Mouse (Mus musculus) heart, postnatal 14 days (tissue): ENCODE results near the gene Gm436. TPM values are rescaled to one million over a fixed set of nuclear protein-coding genes. Genes with fewer than 3 reads are reported as not detected.

Experiments used
- DNase-seq, 2 experiments: peaks; one replicate each; pipeline ENCODE4 v3.0.0; 2021 to 2022
- intact Hi-C: fragments of 180-260 bp; cut with DNase I; formaldehyde crosslinking; loops from one replicate; pipeline ENCODE4 v1.15.1; 2025
- long read RNA-seq, 2 experiments: library from polyadenylated mRNA; stranded (forward); transcript quantifications; one replicate each; pipeline ENCODE4 v2.0.0; 2021
- total RNA-seq, 2 experiments: library from RNA; stranded (reverse); gene quantifications; 2 replicates each; pipeline ENCODE4 v1.2.3; 2021

The Gm436 gene
- total RNA-seq = not detected
- long read RNA-seq, experiment 1 = 0 reads
- long read RNA-seq, experiment 2 = 0 reads

DNA sequence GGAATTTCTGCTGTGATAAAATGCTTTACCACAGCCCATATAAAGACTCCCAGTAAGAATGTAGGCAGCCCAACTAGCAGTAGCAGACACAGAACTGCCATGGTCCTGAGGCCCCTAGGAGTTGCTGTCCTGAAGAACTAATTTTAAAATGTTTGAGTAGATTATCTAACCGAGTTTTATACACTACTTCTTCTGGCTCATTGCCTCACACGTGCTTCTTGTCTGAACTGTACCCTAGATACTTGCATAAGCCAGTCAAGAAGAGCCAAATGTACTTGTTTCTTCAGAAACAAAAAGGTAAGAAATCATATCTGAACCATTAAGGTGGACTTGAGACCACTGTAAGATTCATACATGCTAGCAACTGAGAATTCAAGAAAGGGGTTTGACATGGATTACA, at the start of gene Gm436:
Gene Gm436, minus strand, starts transcription at position 101 of the 400 bp plus-strand sequence.
- DNase-seq = no peak
- intact Hi-C loops = no loop called here

DNA sequence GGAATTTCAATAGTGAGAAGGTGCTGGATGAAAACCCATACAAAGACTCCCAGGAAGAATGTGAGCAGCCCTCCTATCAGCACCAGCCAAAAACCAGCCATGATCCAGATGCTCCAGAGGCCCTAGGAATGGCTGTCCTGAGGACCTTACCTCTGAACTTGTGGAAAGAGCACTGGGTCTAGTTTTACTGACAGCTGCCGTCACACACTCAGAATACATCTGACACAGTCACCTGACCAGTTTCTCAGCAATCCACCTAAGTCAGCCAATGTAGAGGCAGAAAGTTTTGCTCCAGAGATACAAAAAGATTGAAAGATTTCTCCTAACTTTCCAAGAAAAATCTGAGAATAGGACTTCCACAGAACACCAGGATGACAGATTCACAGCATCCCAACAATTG, 35.1 kb upstream of the Gm436 start, which contains the start of gene Gm13178:
Gene Gm13178, minus strand, starts transcription at position 101 of the 400 bp plus-strand sequence.
- DNase-seq = no peak
- intact Hi-C loops = no loop called here

DNA sequence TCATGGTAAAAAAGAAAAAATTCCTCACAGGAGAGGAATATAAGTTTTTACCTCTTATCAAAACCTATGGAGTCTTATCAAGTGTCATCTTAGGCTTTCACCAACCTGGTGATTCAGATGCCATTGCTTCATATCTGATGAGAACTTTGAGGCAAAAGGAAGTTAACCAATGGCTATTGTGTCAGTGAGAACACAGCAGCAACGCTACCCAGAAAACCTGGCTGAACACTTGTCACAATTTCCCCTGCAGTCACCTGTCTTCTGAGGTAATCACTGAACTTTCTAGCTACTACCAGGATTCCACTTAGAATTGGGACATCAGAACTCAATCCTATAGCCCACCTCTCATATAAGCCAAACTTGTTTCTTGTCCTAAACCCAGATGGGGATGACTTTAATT, 33.5 kb upstream of the Gm436 start:
- no peak for DNase-seq
- intact Hi-C loops = no loop called here

DNA sequence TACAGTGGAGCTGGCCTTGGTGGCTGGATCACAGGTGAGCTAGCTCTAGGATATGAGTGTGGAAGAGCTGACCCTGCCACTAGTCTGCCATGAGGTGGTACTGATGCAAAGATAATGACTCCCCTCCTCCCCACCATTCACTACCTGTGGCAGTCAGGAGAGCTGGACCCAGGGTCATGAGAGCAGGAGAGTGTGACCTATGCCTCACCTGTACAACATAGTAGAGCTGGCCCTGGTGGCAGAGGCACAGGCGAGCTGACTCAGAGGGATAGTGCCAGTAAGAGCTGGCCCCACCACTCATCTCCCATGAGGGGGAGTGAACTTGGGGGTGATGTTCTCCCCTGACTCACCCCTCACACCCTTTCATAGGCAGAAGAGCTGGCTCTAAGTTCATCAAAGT, 32.1 kb upstream of the Gm436 start:
- intact Hi-C loops = no loop called here
- no peak for DNase-seq

DNA sequence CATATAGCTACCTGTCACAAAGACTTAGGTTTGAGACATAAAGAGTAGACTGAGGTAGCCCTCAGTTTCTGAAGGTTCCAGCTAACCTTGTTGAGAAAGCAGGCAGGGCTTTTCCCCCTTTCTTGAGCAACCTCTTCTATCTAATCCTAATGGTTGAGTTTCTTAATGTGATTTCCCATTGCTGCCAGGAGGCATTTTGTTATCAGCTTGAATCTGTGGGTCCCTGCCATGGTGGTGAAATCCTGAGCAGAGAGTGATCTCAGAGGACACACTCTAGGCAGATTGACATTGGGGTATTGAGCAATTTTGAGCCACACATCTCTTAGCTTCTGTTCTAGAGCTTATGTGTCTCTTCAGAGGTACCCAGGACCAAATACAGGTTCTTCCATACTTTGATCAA, 47.9 kb downstream of the Gm436 start:
- intact Hi-C loops = no loop called here
- no peak for DNase-seq

Other genes starting within 250 kb of the Gm436 start
- not detected for gene 1700012P22Rik, start 247.6 kb downstream of the Gm436 start, total RNA-seq
- gene Gm9944, start 233.1 kb downstream of the Gm436 start, total RNA-seq = not detected
- gene Aadacl3, start 222.6 kb downstream of the Gm436 start, total RNA-seq = not detected
- not detected for gene 9430007A20Rik, start 166.5 kb downstream of the Gm436 start, total RNA-seq
- not detected for gene Gm13124, start 121.2 kb downstream of the Gm436 start, total RNA-seq
- gene Aadacl4, start 72.7 kb downstream of the Gm436 start, total RNA-seq = not detected
- not detected for gene Gm13178, start 35.0 kb upstream of the Gm436 start, total RNA-seq
- not detected for gene Gm438, start 100.2 kb upstream of the Gm436 start, total RNA-seq
- 100 to 1,000 TPM; 102 to 105 TPM for gene Dhrs3, start 206.5 kb upstream of the Gm436 start, total RNA-seq